Mouse (Mus musculus): Measurements from ENCODE around the gene Sel1l3.

DNA sequence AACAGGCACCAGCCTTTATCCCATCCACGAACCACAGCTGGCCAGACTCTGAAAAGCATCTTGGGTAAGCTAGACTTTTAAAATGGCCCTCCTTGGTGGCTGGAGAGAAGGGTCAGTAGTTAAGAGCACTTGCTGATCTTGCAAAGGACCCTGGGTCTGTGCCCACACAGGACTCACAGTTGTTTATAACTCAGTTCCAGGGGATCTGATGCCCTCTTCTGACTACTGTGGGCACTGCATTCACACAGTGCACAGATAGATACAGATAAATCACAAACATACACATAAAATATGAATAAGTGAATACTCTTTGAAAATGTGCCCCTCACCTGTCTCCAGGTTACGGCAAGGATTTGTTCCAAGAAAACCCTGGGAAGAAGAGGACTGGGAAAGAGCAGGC lies 79.7 kb downstream of the Sel1l3 start:
- peak; percentile 26 to 50; a peak in 2 of 4 replicates for TF ChIP-seq CTCF (conservative IDR thresholded peaks at IDR 0.05 in 1 of 2, IDR thresholded peaks at IDR 0.05 in 1 of 2; ENCODE audit: low read depth in 2 of 2, low read length in 2 of 2)
- TF ChIP-seq BHLHE40 (IDR thresholded peaks at IDR 0.05; ENCODE audit: low read depth, low read length) = no peak
- TF ChIP-seq EP300 (IDR thresholded peaks at IDR 0.05; ENCODE audit: low read length) = no peak

Data from CH12.LX (cell line).